Mouse (Mus musculus) mouse embryonic stem cell (cell line): Measurements from ENCODE around the gene Sesn1.

Source experiments
- in situ Hi-C, 2 experiments: fragments of 300-500 bp; cut with MboI; formaldehyde crosslinking; loops; 1 replicate in 1 of 2; 3 replicates in 1 of 2; pipeline ENCODE4 v1.14.3; 2019 to 2020; ENCODE audit warnings: low sequenced_read_pairs in 2 of 2, low pct_unique_long_range_greater_than_20kb in 1 of 2, mixed read lengths in 1 of 2; ENCODE audit not compliant: unreplicated experiment in 1 of 2

The Sesn1 gene

GRCm38 (mm10) chr10:41818036-41818732, 8.4 kb downstream of the Sesn1 start:
- in situ Hi-C loops = loop anchor here in 1 of 2 experiments (25.0 kb wide), 1 partner anchor 469 kb away; the partner anchor contains the start of gene Foxo3

GRCm38 (mm10) chr10:41818733-41819070, 9.0 kb downstream of the Sesn1 start:
- in situ Hi-C loops = loop anchor here in 1 of 2 experiments (25.0 kb wide), 1 partner anchor 469 kb away; the partner anchor contains the start of gene Foxo3

- in situ Hi-C loops = loop anchor here in 1 of 2 experiments (25.0 kb wide), 1 partner anchor 468 kb away; the partner anchor contains the start of gene Foxo3
These were observed 9.6 kb downstream of the Sesn1 start for GRCm38 (mm10) chr10:41819307-41819706.

GRCm38 (mm10) chr10:41820401-41820800, 10.7 kb downstream of the Sesn1 start:
- in situ Hi-C loops = loop anchor here in 1 of 2 experiments (25.0 kb wide), 1 partner anchor 467 kb away; the partner anchor contains the start of gene Foxo3

GRCm38 (mm10) chr10:41821171-41821570, 11.4 kb downstream of the Sesn1 start:
- in situ Hi-C loops = loop anchor here in 1 of 2 experiments (25.0 kb wide), 1 partner anchor 466 kb away; the partner anchor contains the start of gene Foxo3

GRCm38 (mm10) chr10:41822573-41823281, 13.0 kb downstream of the Sesn1 start:
- in situ Hi-C loops = loop anchor here in 1 of 2 experiments (25.0 kb wide), 1 partner anchor 465 kb away; the partner anchor contains the start of gene Foxo3

- in situ Hi-C loops = loop anchor here in 1 of 2 experiments (25.0 kb wide), 1 partner anchor 464 kb away; the partner anchor contains the start of gene Foxo3
These were observed 13.5 kb downstream of the Sesn1 start for GRCm38 (mm10) chr10:41823282-41823675.

GRCm38 (mm10) chr10:41823916-41824315, 14.2 kb downstream of the Sesn1 start:
- in situ Hi-C loops = loop anchor here in 1 of 2 experiments (25.0 kb wide), 1 partner anchor 463 kb away; the partner anchor contains the start of gene Foxo3

GRCm38 (mm10) chr10:41825041-41825440, 15.3 kb downstream of the Sesn1 start:
- in situ Hi-C loops = no loop called here

GRCm38 (mm10) chr10:41825996-41826395, 16.3 kb downstream of the Sesn1 start:
- in situ Hi-C loops = no loop called here

- in situ Hi-C loops = no loop called here
These were observed 16.9 kb downstream of the Sesn1 start for GRCm38 (mm10) chr10:41826526-41827116.

GRCm38 (mm10) chr10:41827784-41828183, 18.0 kb downstream of the Sesn1 start:
- in situ Hi-C loops = no loop called here

GRCm38 (mm10) chr10:41829191-41829590, 19.5 kb downstream of the Sesn1 start:
- in situ Hi-C loops = no loop called here

- in situ Hi-C loops = loop anchor here (10.0 kb wide), 2 partner anchors 125 to 465 kb away; no protein-coding TSS in a partner anchor
These were observed 20.2 kb downstream of the Sesn1 start for GRCm38 (mm10) chr10:41829980-41830379.

- in situ Hi-C loops = loop anchor here (10.0 kb wide), 2 partner anchors 124 to 464 kb away; no protein-coding TSS in a partner anchor
These were observed 20.7 kb downstream of the Sesn1 start for GRCm38 (mm10) chr10:41830445-41830844.

- in situ Hi-C loops = loop anchor here (10.0 kb wide), 2 partner anchors 124 to 464 kb away; no protein-coding TSS in a partner anchor
These were observed 21.3 kb downstream of the Sesn1 start for GRCm38 (mm10) chr10:41830851-41831522.

- in situ Hi-C loops = loop anchor here (10.0 kb wide), 2 partner anchors 123 to 463 kb away; no protein-coding TSS in a partner anchor
These were observed 22.5 kb downstream of the Sesn1 start for GRCm38 (mm10) chr10:41832191-41832590.

- in situ Hi-C loops = loop anchor here (10.0 kb wide), 2 partner anchors 121 to 461 kb away; no protein-coding TSS in a partner anchor
These were observed 24.4 kb downstream of the Sesn1 start for GRCm38 (mm10) chr10:41834131-41834530.
